Mouse (Mus musculus) skeletal muscle tissue, postnatal 0 days (tissue): ENCODE results near the gene Cpeb3. TPM values are rescaled to one million over a fixed set of nuclear protein-coding genes. Genes with fewer than 3 reads are reported as not detected.

Experiments
- polyA plus RNA-seq: library from polyadenylated mRNA; unstranded; fragments of >200 nt; fragmentation: Nextera tagmentation; extraction: Ambion mirVana; gene quantifications from 2 replicates; pipeline ENCODE4 v1.2.1, GENCODE M21; 2015

The Cpeb3 gene
- polyA plus RNA-seq: 4.7 and 5.9 TPM in 2 replicates

DNA sequence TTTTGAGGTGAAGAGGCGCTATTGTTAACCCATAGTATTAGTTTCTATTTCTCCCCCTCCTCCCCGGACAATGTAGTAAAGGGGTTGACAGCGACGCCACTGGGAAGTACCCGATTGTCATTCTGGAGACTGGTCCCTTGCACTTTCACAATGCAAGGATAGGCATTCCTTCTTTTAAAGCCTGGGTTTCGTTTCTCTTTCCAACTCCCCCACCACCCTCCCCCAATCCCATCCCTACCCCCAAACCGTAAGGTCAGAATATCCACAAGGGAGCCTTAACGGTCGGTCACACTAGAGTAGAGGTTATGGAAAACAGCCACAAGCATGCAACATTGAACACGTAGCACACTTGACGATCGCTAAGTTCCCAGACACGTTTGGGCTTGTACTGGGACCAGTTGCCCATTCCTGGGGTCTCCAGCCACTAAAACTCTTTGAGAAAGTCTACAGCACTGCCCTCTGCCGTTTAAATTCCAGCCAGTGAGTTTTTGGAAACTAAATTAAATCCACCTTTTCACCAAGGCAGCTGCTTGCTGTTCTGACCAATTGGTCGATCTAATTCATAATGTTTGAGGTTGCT, at the start of gene Cpeb3:
Cpeb3 (minus strand) TSS at position 426 of the 580 bp plus-strand sequence.

DNA sequence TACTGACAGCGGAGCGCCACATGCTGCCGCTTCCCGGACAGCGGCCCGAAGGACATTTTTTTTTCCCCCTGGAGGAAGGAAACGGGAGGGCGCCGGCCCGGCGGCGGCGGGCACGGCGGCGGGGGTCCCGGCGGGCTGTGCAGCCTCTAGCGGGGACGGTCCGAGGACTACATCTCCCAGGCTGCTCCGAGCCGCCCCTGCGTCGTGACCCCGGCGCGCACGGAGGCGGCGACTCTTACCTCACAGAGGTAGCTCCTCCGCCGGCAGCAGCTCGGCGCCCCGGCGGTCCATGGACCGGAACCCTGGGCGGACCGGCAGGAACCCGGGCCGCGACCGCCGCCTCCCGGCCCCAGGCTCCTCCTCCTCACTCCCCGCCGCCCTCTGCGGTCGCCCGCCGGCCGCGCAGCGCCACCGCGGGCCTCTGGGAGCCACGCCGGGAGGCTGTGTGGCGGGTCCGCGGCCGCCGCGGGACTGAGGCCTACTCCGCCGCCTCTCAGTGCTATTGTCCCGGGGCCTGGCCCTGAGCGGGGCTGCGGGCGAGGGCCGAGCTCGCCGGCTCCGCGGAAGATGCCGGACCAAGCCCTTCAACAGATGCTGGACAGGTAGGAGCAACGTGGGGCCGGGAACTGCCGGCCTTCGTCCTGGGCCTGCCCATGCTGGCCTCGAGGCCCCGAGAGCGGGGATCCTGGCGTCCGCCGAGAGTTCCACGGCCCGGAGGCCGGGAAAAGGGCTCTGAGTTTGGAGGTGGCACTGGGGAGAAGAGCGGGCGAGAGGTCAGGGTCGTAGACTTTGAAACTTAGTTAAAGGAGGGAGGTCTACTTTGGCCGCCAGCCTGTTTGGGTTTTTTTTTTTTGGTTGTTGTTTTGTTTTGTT, 862 bp downstream of the Cpeb3 start, which contains the start of gene March5:
March5 (plus strand) TSS at position 241 of the 873 bp plus-strand sequence.

Other genes starting within 250 kb of the Cpeb3 start
- 62.2 and 69.7 TPM in 2 replicates for gene March5, start 1.1 kb downstream of the Cpeb3 start, polyA plus RNA-seq
- gene Ide, start 129.3 kb upstream of the Cpeb3 start, polyA plus RNA-seq: 38.5 and 44.7 TPM in 2 replicates
- 9.4 and 10.0 TPM in 2 replicates for gene Kif11, start 167.8 kb upstream of the Cpeb3 start, polyA plus RNA-seq
- gene Hhex, start 226.2 kb upstream of the Cpeb3 start, polyA plus RNA-seq: 8.8 and 11.0 TPM in 2 replicates